Mouse (Mus musculus): Measurements from ENCODE around the gene Il33. TPM values are rescaled to one million over a fixed set of nuclear protein-coding genes. Genes with fewer than 3 reads are reported as not detected.

Gene Il33
- polyA plus RNA-seq (2012; rRNA removed): 28.6 and 45.4 TPM in 2 replicates

- peak within 1 kb of the TSS; percentile 54 for H3K4me3 ChIP-seq (replicated peaks; ENCODE audit: extremely low read depth, low read depth, low read length)
- TF ChIP-seq POLR2A (IDR thresholded peaks at IDR 0.05; ENCODE audit: borderline replicate concordance, extremely low read depth, low read depth, low read length) (0 out of 2 replicates have a peak, but pooled peaks have one; percentile 22), CTCF (IDR thresholded peaks at IDR 0.05; ENCODE audit: insufficient read depth, low read length) (no peak)
- H3K4me1 ChIP-seq (ENCODE audit: control insufficient read depth, insufficient read depth, low read length): peaks cover 4% of the 10 kb centered on the region; the same call in 1 of the 2 replicates
- DNase-seq: no peak
- WGBS: 15% methylated on average over 10 of the region's 10 CpGs
Measured at GRCm38 (mm10) chr19:29924638-29925258, at the start of gene Il33. Il33 (plus strand) TSS chr19:29925114.

GRCm38 (mm10) chr19:29877422-29878291 is 47.3 kb upstream of the Il33 start:
- WGBS: 44% methylated on average over 10 of the region's 10 CpGs
- DNase-seq: no peak
- TF ChIP-seq POLR2A (IDR thresholded peaks at IDR 0.05; ENCODE audit: borderline replicate concordance, extremely low read depth, low read depth, low read length): no peak
- Histone ChIP-seq H3K4me3 (replicated peaks; ENCODE audit: extremely low read depth, low read depth, low read length) (no peak overlapping the region), H3K4me1 (ENCODE audit: control insufficient read depth, insufficient read depth, low read length) (no peaks in the 10 kb centered on the region)

GRCm38 (mm10) chr19:29878896-29879504 is 45.9 kb upstream of the Il33 start:
- Histone ChIP-seq H3K4me1 (ENCODE audit: control insufficient read depth, insufficient read depth, low read length) (no peaks in the 10 kb centered on the region), H3K4me3 (replicated peaks; ENCODE audit: extremely low read depth, low read depth, low read length) (no peak overlapping the region)
- WGBS: 63% methylated on average over 8 of the region's 8 CpGs
- TF ChIP-seq POLR2A (IDR thresholded peaks at IDR 0.05; ENCODE audit: borderline replicate concordance, extremely low read depth, low read depth, low read length) (no peak), CTCF (IDR thresholded peaks at IDR 0.05; ENCODE audit: insufficient read depth, low read length) (no peak)
- DNase-seq: no peak

DNA sequence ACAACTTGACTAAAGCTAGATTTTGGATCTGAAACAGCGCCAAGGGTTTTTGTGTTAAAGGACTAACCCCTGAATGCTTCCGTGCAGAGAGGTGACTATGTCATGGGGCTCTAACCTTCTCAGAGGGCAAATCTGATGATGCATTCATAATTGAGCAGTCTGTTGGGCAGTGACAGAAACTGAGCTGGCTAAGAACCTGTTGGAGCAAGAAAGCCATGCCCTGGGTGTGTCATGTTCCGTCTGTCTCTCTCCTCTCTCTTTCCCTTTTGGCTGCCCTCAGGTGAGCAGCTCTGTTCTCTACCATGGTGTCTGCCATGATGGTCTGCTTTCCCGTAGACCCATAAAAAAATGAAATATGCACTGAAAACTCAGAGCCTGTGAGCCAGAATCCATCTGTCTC is 44.0 kb upstream of the Il33 start:
- no peaks in the 10 kb centered on the region for H3K4me1 ChIP-seq (ENCODE audit: control insufficient read depth, insufficient read depth, low read length)
- DNase-seq: no peak
- 88% methylated on average over 4 of the region's 4 CpGs for WGBS
- no peak for TF ChIP-seq CTCF (IDR thresholded peaks at IDR 0.05; ENCODE audit: insufficient read depth, low read length)
- TF ChIP-seq POLR2A (IDR thresholded peaks at IDR 0.05; ENCODE audit: borderline replicate concordance, extremely low read depth, low read depth, low read length): no peak
- no peak overlapping the region for H3K4me3 ChIP-seq (replicated peaks; ENCODE audit: extremely low read depth, low read depth, low read length)

GRCm38 (mm10) chr19:29882696-29883095 is 42.2 kb upstream of the Il33 start:
- H3K4me1 ChIP-seq (ENCODE audit: control insufficient read depth, insufficient read depth, low read length): no peaks in the 10 kb centered on the region
- no peak overlapping the region for H3K4me3 ChIP-seq (replicated peaks; ENCODE audit: extremely low read depth, low read depth, low read length)
- 67% methylated on average over 3 of the region's 3 CpGs for WGBS
- TF ChIP-seq POLR2A (IDR thresholded peaks at IDR 0.05; ENCODE audit: borderline replicate concordance, extremely low read depth, low read depth, low read length): no peak
- no peak for TF ChIP-seq CTCF (IDR thresholded peaks at IDR 0.05; ENCODE audit: insufficient read depth, low read length)
- no peak for DNase-seq

DNA sequence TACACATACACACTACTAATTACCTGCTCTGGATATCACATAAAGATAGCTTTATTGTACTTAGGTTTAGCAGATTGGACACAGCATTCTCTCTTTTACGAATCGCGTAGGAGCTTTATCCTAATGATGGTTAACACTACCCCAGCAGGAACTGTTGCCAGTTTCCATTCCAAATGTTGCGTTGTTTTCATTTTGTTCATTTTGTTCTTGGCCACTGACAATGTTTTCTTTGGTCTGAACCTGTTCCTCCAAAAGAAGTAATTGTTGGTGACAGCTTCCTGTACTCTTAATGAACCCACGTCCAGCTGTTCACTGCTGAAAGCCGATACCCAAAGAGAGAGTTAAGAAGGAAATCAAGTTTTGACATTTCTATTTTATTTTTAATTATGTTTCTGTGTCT is 39.4 kb upstream of the Il33 start:
- DNase-seq: no peak
- 75% methylated on average over 6 of the region's 6 CpGs for WGBS
- no peak overlapping the region for H3K4me3 ChIP-seq (replicated peaks; ENCODE audit: extremely low read depth, low read depth, low read length)
- no peaks in the 10 kb centered on the region for H3K4me1 ChIP-seq (ENCODE audit: control insufficient read depth, insufficient read depth, low read length)
- TF ChIP-seq POLR2A (IDR thresholded peaks at IDR 0.05; ENCODE audit: borderline replicate concordance, extremely low read depth, low read depth, low read length): no peak

DNA sequence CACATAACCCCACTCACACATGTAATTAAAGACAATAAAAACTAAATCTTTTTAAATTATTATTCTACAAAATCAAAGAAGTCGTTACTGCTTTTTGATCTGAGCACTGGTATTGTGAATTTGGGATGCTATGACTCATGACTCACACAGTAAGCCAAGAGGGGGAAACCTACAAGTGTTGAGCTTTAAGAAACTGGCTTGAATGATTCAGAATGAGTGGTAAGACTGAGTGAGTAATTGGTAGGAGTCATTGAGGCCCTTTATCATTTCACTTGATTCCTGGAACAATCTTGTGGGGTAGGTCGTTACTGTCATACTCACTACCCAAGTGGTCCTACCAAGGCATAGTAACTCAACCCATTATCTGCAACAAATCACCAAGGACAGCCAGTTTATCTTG is 37.4 kb upstream of the Il33 start:
- WGBS: 83% methylated on average over 2 of the region's 2 CpGs
- TF ChIP-seq CTCF (IDR thresholded peaks at IDR 0.05; ENCODE audit: insufficient read depth, low read length): no peak
- no peak for TF ChIP-seq POLR2A (IDR thresholded peaks at IDR 0.05; ENCODE audit: borderline replicate concordance, extremely low read depth, low read depth, low read length)

GRCm38 (mm10) chr19:29888946-29889345 is 36.0 kb upstream of the Il33 start:
- Histone ChIP-seq H3K4me1 (ENCODE audit: control insufficient read depth, insufficient read depth, low read length) (no peaks in the 10 kb centered on the region), H3K4me3 (replicated peaks; ENCODE audit: extremely low read depth, low read depth, low read length) (no peak overlapping the region)
- no peak for DNase-seq
- WGBS: 80% methylated on average over 6 of the region's 6 CpGs
- TF ChIP-seq CTCF (IDR thresholded peaks at IDR 0.05; ENCODE audit: insufficient read depth, low read length): no peak
- TF ChIP-seq POLR2A (IDR thresholded peaks at IDR 0.05; ENCODE audit: borderline replicate concordance, extremely low read depth, low read depth, low read length): no peak

More for the DNA sequence above, 37.4 kb upstream of the Il33 start:
- Histone ChIP-seq H3K4me3 (replicated peaks; ENCODE audit: extremely low read depth, low read depth, low read length) (no peak overlapping the region), H3K4me1 (ENCODE audit: control insufficient read depth, insufficient read depth, low read length) (no peaks in the 10 kb centered on the region)
- no peak for DNase-seq

- TF ChIP-seq CTCF (IDR thresholded peaks at IDR 0.05; ENCODE audit: insufficient read depth, low read length) (no peak), POLR2A (IDR thresholded peaks at IDR 0.05; ENCODE audit: borderline replicate concordance, extremely low read depth, low read depth, low read length) (no peak)
- H3K4me3 ChIP-seq (replicated peaks; ENCODE audit: extremely low read depth, low read depth, low read length): no peak overlapping the region
- no peaks in the 10 kb centered on the region for H3K4me1 ChIP-seq (ENCODE audit: control insufficient read depth, insufficient read depth, low read length)
- WGBS: 58% methylated on average over 4 of the region's 4 CpGs
- DNase-seq: no peak
Measured at GRCm38 (mm10) chr19:29891981-29892380, 32.9 kb upstream of the Il33 start.

All from lung, adult 2 months (tissue).